Mouse (Mus musculus): ENCODE measurements around the gene Map3k12. TPM values are rescaled to one million over a fixed set of nuclear protein-coding genes. Genes with fewer than 3 reads are reported as not detected.
A peak's percentile ranks its signal among the peaks of the same experiment; 100 is the strongest.

Map3k12 gene
- polyA plus RNA-seq, 1 experiment: 2.6 TPM

GRCm38 (mm10) chr15:102505073-102505769, 11.6 kb downstream of the Map3k12 start:
- no peak for DNase-seq (ENCODE audit: low read depth, low spot score)
- 66% methylated on average over 12 of the region's 12 CpGs for WGBS

- WGBS: 88% methylated on average over 9 of the region's 9 CpGs
- DNase-seq (ENCODE audit: low read depth, low spot score): no peak
These were observed 12.7 kb downstream of the Map3k12 start for GRCm38 (mm10) chr15:102503924-102504782.

GRCm38 (mm10) chr15:102503447-102503846, 13.4 kb downstream of the Map3k12 start, which contains the start of gene Gm10337:
TSS of gene Gm10337 (plus strand) at chr15:102503722.
- no peak for DNase-seq (ENCODE audit: low read depth, low spot score)
- WGBS: 89% methylated on average over 1 of the region's 1 CpGs

- 39% methylated on average over 9 of the region's 9 CpGs for WGBS
- no peak for DNase-seq (ENCODE audit: low read depth, low spot score)
These were observed 14.5 kb downstream of the Map3k12 start for GRCm38 (mm10) chr15:102502254-102502840.

GRCm38 (mm10) chr15:102501084-102501814, 15.6 kb downstream of the Map3k12 start:
- no peak for DNase-seq (ENCODE audit: low read depth, low spot score)
- WGBS: 77% methylated on average over 19 of the region's 19 CpGs

GRCm38 (mm10) chr15:102500479-102500878, 16.4 kb downstream of the Map3k12 start:
- no peak for DNase-seq (ENCODE audit: low read depth, low spot score)
- 90% methylated on average over 5 of the region's 5 CpGs for WGBS

GRCm38 (mm10) chr15:102499851-102500250, 17.0 kb downstream of the Map3k12 start:
- DNase-seq (ENCODE audit: low read depth, low spot score): no peak
- WGBS: 84% methylated on average over 6 of the region's 6 CpGs

- DNase-seq (ENCODE audit: low read depth, low spot score): no peak
- WGBS: 43% methylated on average over 3 of the region's 3 CpGs
These were observed 17.5 kb downstream of the Map3k12 start for GRCm38 (mm10) chr15:102499370-102499769.

GRCm38 (mm10) chr15:102498322-102498721, 18.5 kb downstream of the Map3k12 start:
- 81% methylated on average over 3 of the region's 3 CpGs for WGBS
- DNase-seq (ENCODE audit: low read depth, low spot score): no peak

- DNase-seq (ENCODE audit: low read depth, low spot score): no peak
These were observed 29.2 kb downstream of the Map3k12 start for GRCm38 (mm10) chr15:102487664-102488063.

GRCm38 (mm10) chr15:102485853-102486252, 31.0 kb downstream of the Map3k12 start:
- no peak for DNase-seq (ENCODE audit: low read depth, low spot score)
- 93% methylated on average over 12 of the region's 12 CpGs for WGBS

More at GRCm38 (mm10) chr15:102487664-102488063, 29.2 kb downstream of the Map3k12 start:
- WGBS: 59% methylated on average over 1 of the region's 1 CpGs

- 94% methylated on average over 3 of the region's 3 CpGs for WGBS
- DNase-seq (ENCODE audit: low read depth, low spot score): no peak
These were observed 33.7 kb downstream of the Map3k12 start for GRCm38 (mm10) chr15:102483136-102483535.

- WGBS: 76% methylated on average over 2 of the region's 2 CpGs
These were observed 42.3 kb downstream of the Map3k12 start for GRCm38 (mm10) chr15:102474520-102474919.

GRCm38 (mm10) chr15:102473246-102473645, 43.6 kb downstream of the Map3k12 start:
- no peak for DNase-seq (ENCODE audit: low read depth, low spot score)
- WGBS: 44% methylated on average over 2 of the region's 2 CpGs

More at GRCm38 (mm10) chr15:102474520-102474919, 42.3 kb downstream of the Map3k12 start:
- DNase-seq (ENCODE audit: low read depth, low spot score): no peak

GRCm38 (mm10) chr15:102471727-102472126, 45.1 kb downstream of the Map3k12 start:
- DNase-seq (ENCODE audit: low read depth, low spot score): no peak

GRCm38 (mm10) chr15:102471295-102471645, 45.6 kb downstream of the Map3k12 start:
- 3% methylated on average over 10 of the region's 10 CpGs for WGBS
- DNase-seq (ENCODE audit: low read depth, low spot score): no peak

- WGBS: under 1% methylated on average over 52 of the region's 67 CpGs
- DNase-seq (ENCODE audit: low read depth, low spot score): no peak
These were observed 46.1 kb downstream of the Map3k12 start for GRCm38 (mm10) chr15:102470605-102471294.

- peak; percentile 85 for DNase-seq (ENCODE audit: low read depth, low spot score)
- under 1% methylated on average over 33 of the region's 40 CpGs for WGBS
These were observed 46.7 kb downstream of the Map3k12 start, which contains the start of gene Pcbp2 for GRCm38 (mm10) chr15:102470183-102470604. TSS of gene Pcbp2 (plus strand) at chr15:102470539.
